In genomic region chr14:75768275-75768608, GRCm38 (mm10) we compare ENCODE assay signal across 12 mouse cellular contexts. TPM values are rescaled to one million over a fixed set of nuclear protein-coding genes. Genes with fewer than 3 reads are reported as not detected.
A peak's percentile ranks its signal among the peaks of the same experiment; 100 is the strongest.
DNase-seq lines count a peak whose midpoint lies in the region; ATAC-seq and TF ChIP-seq lines count a peak whose summit lies in the region.
"Had no signal": no experiment of that assay in that cellular context is flagged by ENCODE, and none has a peak within 500 bp of the region (broad histone marks: within the 10 kb centered on the region; RNA-seq: fewer than 3 reads in every experiment).

No protein-coding gene starts in this region.

- no peaks in the 10 kb centered on the region for H3K27me3 ChIP-seq in hindbrain, postnatal 0 days (ENCODE audit: insufficient read depth, low read length)
- H3K27me3 ChIP-seq in hindbrain, embryonic 14.5 days (ENCODE audit: control insufficient read depth, insufficient read depth, low read length), result no peaks in the 10 kb centered on the region
- H3K27me3 ChIP-seq in neural tube, embryonic 11.5 days (ENCODE audit: control insufficient read depth, insufficient read depth, low read length), result no peaks in the 10 kb centered on the region
- no peaks in the 10 kb centered on the region for H3K27me3 ChIP-seq in neural tube, embryonic 15.5 days (replicated peaks)
- H3K27me3 ChIP-seq: limb, embryonic 15.5 days; lung, embryonic 15.5 days had no signal

- H3K4me1 ChIP-seq in hindbrain, postnatal 0 days (ENCODE audit: insufficient read depth, low read length), result no peaks in the 10 kb centered on the region
- 0 out of 2 replicates have a peak, but pooled peaks cover 4% of the 10 kb centered on the region for H3K4me1 ChIP-seq in hindbrain, embryonic 14.5 days (replicated peaks; ENCODE audit: control insufficient read depth, insufficient read depth, low read length)
- no peaks in the 10 kb centered on the region for H3K4me1 ChIP-seq in neural tube, embryonic 11.5 days (ENCODE audit: control insufficient read depth, insufficient read depth, low read length)
- H3K4me1 ChIP-seq in neural tube, embryonic 15.5 days, result no peaks in the 10 kb centered on the region
- H3K4me1 ChIP-seq: limb, embryonic 15.5 days; lung, embryonic 15.5 days had no signal

- no peak overlapping the region for H3K4me2 ChIP-seq in hindbrain, postnatal 0 days (ENCODE audit: low read depth, low read length)
- no peak overlapping the region for H3K4me2 ChIP-seq in hindbrain, embryonic 14.5 days (replicated peaks)
- H3K4me2 ChIP-seq in neural tube, embryonic 11.5 days (ENCODE audit: low read depth), result no peak overlapping the region
- H3K4me2 ChIP-seq in neural tube, embryonic 15.5 days, result no peak overlapping the region

- no peaks in the 10 kb centered on the region for H3K9me3 ChIP-seq in hindbrain, postnatal 0 days (ENCODE audit: low read length)
- no peaks in the 10 kb centered on the region for H3K9me3 ChIP-seq in hindbrain, embryonic 14.5 days (ENCODE audit: control insufficient read depth, low read length)
- H3K9me3 ChIP-seq in neural tube, embryonic 11.5 days (ENCODE audit: control insufficient read depth, low read length), result no peaks in the 10 kb centered on the region
- H3K9me3 ChIP-seq in neural tube, embryonic 15.5 days (replicated peaks), result no peaks in the 10 kb centered on the region
- H3K9me3 ChIP-seq: heart, embryonic 10.5 days; limb, embryonic 15.5 days; lung, embryonic 15.5 days had no signal

- H3K36me3 ChIP-seq in hindbrain, postnatal 0 days (ENCODE audit: insufficient read depth, low read length), result no peaks in the 10 kb centered on the region; the same call in 1 of the 2 replicates
- peaks cover 51% of the 10 kb centered on the region for H3K36me3 ChIP-seq in hindbrain, embryonic 14.5 days (replicated peaks; ENCODE audit: control insufficient read depth, insufficient read depth)
- peaks cover 5% of the 10 kb centered on the region; the same call in 1 of the 2 replicates for H3K36me3 ChIP-seq in neural tube, embryonic 11.5 days (ENCODE audit: control insufficient read depth, insufficient read depth, low read length)
- peaks cover 39% of the 10 kb centered on the region for H3K36me3 ChIP-seq in neural tube, embryonic 15.5 days

- no peak overlapping the region for H3K27ac ChIP-seq in hindbrain, postnatal 0 days
- H3K27ac ChIP-seq in hindbrain, embryonic 14.5 days, result no peak overlapping the region
- no peak overlapping the region for H3K27ac ChIP-seq in neural tube, embryonic 11.5 days (ENCODE audit: low read depth, low read length)
- H3K27ac ChIP-seq in neural tube, embryonic 15.5 days (replicated peaks), result no peak overlapping the region
- H3K27ac ChIP-seq: liver, embryonic 14.5 days had no signal

- TF ChIP-seq CTCF in hindbrain, postnatal 0 days (IDR thresholded peaks at IDR 0.05; ENCODE audit: low read depth), result no peak

- H3K9ac ChIP-seq in hindbrain, postnatal 0 days (replicated peaks; ENCODE audit: low read length), result no peak overlapping the region
- no peak overlapping the region for H3K9ac ChIP-seq in hindbrain, embryonic 14.5 days
- H3K9ac ChIP-seq in neural tube, embryonic 11.5 days (ENCODE audit: low read length), result no peak overlapping the region
- no peak overlapping the region for H3K9ac ChIP-seq in neural tube, embryonic 15.5 days (replicated peaks)
- H3K9ac ChIP-seq: limb, embryonic 15.5 days; liver, embryonic 14.5 days; lung, embryonic 15.5 days had no signal

- ATAC-seq in cerebellum, adult (ENCODE audit: insufficient number of reproducible peaks, low FRiP score, low TSS enrichment), result 0 out of 2 replicates have a peak, but pooled peaks have one; percentile 46
- peak; percentile 39; the same call in 1 of the 2 replicates for ATAC-seq in hindbrain, postnatal 0 days
- ATAC-seq in hindbrain, embryonic 14.5 days (ENCODE audit: low FRiP score), result no peak
- peak; percentile 51; the same call in 1 of the 2 replicates for ATAC-seq in neural tube, embryonic 11.5 days (ENCODE audit: insufficient read depth, low FRiP score, low TSS enrichment)
- ATAC-seq in neural tube, embryonic 15.5 days (ENCODE audit: low FRiP score), result no peak

- H3K4me3 ChIP-seq in hindbrain, postnatal 0 days (ENCODE audit: low read length), result no peak overlapping the region
- H3K4me3 ChIP-seq in hindbrain, embryonic 14.5 days (replicated peaks; ENCODE audit: low read length), result no peak overlapping the region
- H3K4me3 ChIP-seq in neural tube, embryonic 11.5 days (ENCODE audit: low read depth, low read length), result no peak overlapping the region
- no peak overlapping the region for H3K4me3 ChIP-seq in neural tube, embryonic 15.5 days (replicated peaks)
- H3K4me3 ChIP-seq: heart, embryonic 10.5 days had no signal

- DNase-seq in cerebellum, adult 11-12 months, result no peak
- DNase-seq in hindbrain, postnatal 0 days (ENCODE audit: low spot score), result no peak
- DNase-seq in hindbrain, embryonic 14.5 days (ENCODE audit: low spot score), result no peak
- no peak for DNase-seq in neural tube, embryonic 11.5 days (ENCODE audit: low spot score)
- no peak for DNase-seq in frontal cortex, postnatal 10 days (ENCODE audit: low spot score in 2 of 2)
- no peak for DNase-seq in B cell, adult 2 months

- 9% methylated on average over 1 of the region's 1 CpGs for WGBS in hindbrain, postnatal 0 days
- 8% methylated on average over 1 of the region's 1 CpGs for WGBS in hindbrain, embryonic 14.5 days
- WGBS in neural tube, embryonic 11.5 days, result 7% methylated on average over 1 of the region's 1 CpGs
- 7% methylated on average over 1 of the region's 1 CpGs for WGBS in neural tube, embryonic 15.5 days

RNA-seq across cellular contexts. Expression of gene Cog3, which starts 13.9 kb away (rescaled TPM):
- 21.2 and 21.6 TPM in 2 replicates for total RNA-seq in hindbrain, postnatal 0 days (2014; rRNA removed)
- polyA plus RNA-seq in hindbrain, postnatal 0 days (2015; fragmentation: Nextera tagmentation; extraction: Ambion mirVana), result 11.1 and 12.0 TPM in 2 replicates
- 23.1 and 23.8 TPM in 2 replicates for polyA plus RNA-seq in hindbrain, embryonic 14.5 days (2014; fragmentation: Nextera tagmentation; extraction: Ambion mirVana)
- 26.4 and 30.0 TPM in 2 replicates for polyA plus RNA-seq in neural tube, embryonic 11.5 days (2014; fragmentation: Nextera tagmentation; extraction: Ambion mirVana)
- polyA plus RNA-seq in neural tube, embryonic 15.5 days (2015; fragmentation: Nextera tagmentation; extraction: Ambion mirVana), result 17.2 and 18.0 TPM in 2 replicates

RNA-seq across cellular contexts. Expression of gene Slc25a30, which starts 18.6 kb away (rescaled TPM):
- 17.4 and 27.2 TPM in 2 replicates for total RNA-seq in hindbrain, postnatal 0 days (2014; rRNA removed)
- polyA plus RNA-seq in hindbrain, postnatal 0 days (2015; fragmentation: Nextera tagmentation; extraction: Ambion mirVana), result 4.8 and 6.0 TPM in 2 replicates
- 10.5 and 12.8 TPM in 2 replicates for polyA plus RNA-seq in hindbrain, embryonic 14.5 days (2014; fragmentation: Nextera tagmentation; extraction: Ambion mirVana)
- 7.5 and 7.9 TPM in 2 replicates for polyA plus RNA-seq in neural tube, embryonic 11.5 days (2014; fragmentation: Nextera tagmentation; extraction: Ambion mirVana)
- 7.0 and 8.1 TPM in 2 replicates for polyA plus RNA-seq in neural tube, embryonic 15.5 days (2015; fragmentation: Nextera tagmentation; extraction: Ambion mirVana)

Comparison
In these comparisons a context has a peak if more than half of its experiments do, and no peak if none do; other contexts are left out.
1. ATAC-seq: peak in cerebellum, adult (single experiment), hindbrain, postnatal 0 days (single experiment) and neural tube, embryonic 11.5 days (single experiment); none in hindbrain, embryonic 14.5 days (single experiment) and neural tube, embryonic 15.5 days (single experiment).